Mouse (Mus musculus): ENCODE results near the gene Tor1b.

GRCm38 (mm10) chr2:30904991-30905390 is 47.8 kb upstream of the Tor1b start:
- no peak for TF ChIP-seq MAX (IDR thresholded peaks at IDR 0.05)
- no peak for TF ChIP-seq CTCF (IDR thresholded peaks at IDR 0.05; ENCODE audit: control insufficient read depth, insufficient read depth, insufficient read length)
- no peak for TF ChIP-seq USF1 (IDR thresholded peaks at IDR 0.05; ENCODE audit: low read depth)
- no peak for TF ChIP-seq MYOD1 (IDR thresholded peaks at IDR 0.05; ENCODE audit: control insufficient read depth, insufficient read length, low read depth)
